8 mouse cellular contexts compared by ENCODE assay signal in genomic region chr17:24658017-24658758, GRCm38 (mm10). TPM values are rescaled to one million over a fixed set of nuclear protein-coding genes. Genes with fewer than 3 reads are reported as not detected.
DNase-seq lines count a peak whose midpoint lies in the region; ATAC-seq and TF ChIP-seq lines count a peak whose summit lies in the region.

TSS of gene Npw (minus strand) at chr17:24658457.

- H3K36me3 ChIP-seq in liver, adult 2 months (ENCODE audit: control insufficient read depth, insufficient read depth, low read length) = no peaks in the 10 kb centered on the region
- no peaks in the 10 kb centered on the region for H3K36me3 ChIP-seq in forebrain, embryonic 12.5 days (replicated peaks)
- no peaks in the 10 kb centered on the region for H3K36me3 ChIP-seq in kidney, postnatal 0 days (ENCODE audit: insufficient read depth, low read length)
- no peaks in the 10 kb centered on the region for H3K36me3 ChIP-seq in midbrain, embryonic 10.5 days

- peaks cover 7% of the 10 kb centered on the region for H3K4me1 ChIP-seq in liver, adult 2 months (ENCODE audit: control insufficient read depth, insufficient read depth, low read length)
- H3K4me1 ChIP-seq in forebrain, embryonic 12.5 days = peaks cover 11% of the 10 kb centered on the region
- peaks cover 10% of the 10 kb centered on the region for H3K4me1 ChIP-seq in kidney, postnatal 0 days (replicated peaks; ENCODE audit: insufficient read depth, low read length)
- H3K4me1 ChIP-seq in midbrain, embryonic 10.5 days = peaks cover 22% of the 10 kb centered on the region

- 0 out of 2 replicates have a peak, but pooled peaks have one; percentile 27 for ATAC-seq in forebrain, embryonic 12.5 days (ENCODE audit: low FRiP score)
- peak; percentile 52 for ATAC-seq in kidney, postnatal 0 days (replicated peaks; ENCODE audit: low FRiP score, low read depth)
- no peak for ATAC-seq in erythroid progenitor cell, adult 5-6 weeks (replicated peaks; ENCODE audit: low FRiP score, poor library complexity, severe bottlenecking)

- H3K9me3 ChIP-seq in forebrain, embryonic 12.5 days = no peaks in the 10 kb centered on the region
- H3K9me3 ChIP-seq in kidney, postnatal 0 days (replicated peaks; ENCODE audit: low read length) = no peaks in the 10 kb centered on the region
- no peaks in the 10 kb centered on the region for H3K9me3 ChIP-seq in midbrain, embryonic 10.5 days (replicated peaks)

- no peak for TF ChIP-seq CTCF in liver, adult 2 months (IDR thresholded peaks at IDR 0.05; ENCODE audit: low read depth, low read length)
- no peak for TF ChIP-seq CTCF in kidney, postnatal 0 days (IDR thresholded peaks at IDR 0.05; ENCODE audit: low read depth)

- H3K4me3 ChIP-seq in liver, adult 2 months (ENCODE audit: insufficient read depth, low read depth, low read length) = peak within 1 kb of the TSS; percentile 8; the same call in 1 of the 2 replicates
- H3K4me3 ChIP-seq in forebrain, embryonic 12.5 days (replicated peaks) = peak within 1 kb of the TSS; percentile 39
- H3K4me3 ChIP-seq in kidney, postnatal 0 days (replicated peaks; ENCODE audit: low read depth, low read length) = peak within 1 kb of the TSS; percentile 34
- peak within 1 kb of the TSS; percentile 58 for H3K4me3 ChIP-seq in midbrain, embryonic 10.5 days

- H3K4me2 ChIP-seq in forebrain, embryonic 12.5 days = peak within 1 kb of the TSS; percentile 70
- H3K4me2 ChIP-seq in kidney, postnatal 0 days (ENCODE audit: low read length) = peak within 1 kb of the TSS; percentile 64

- WGBS in liver, adult 2 months = 11% methylated on average over 47 of the region's 47 CpGs
- 1% methylated on average over 47 of the region's 47 CpGs for WGBS in forebrain, embryonic 12.5 days
- WGBS in kidney, postnatal 0 days = 3% methylated on average over 47 of the region's 47 CpGs
- WGBS in midbrain, embryonic 10.5 days = 2% methylated on average over 47 of the region's 47 CpGs

- DNase-seq in liver, adult 2 months (ENCODE audit: extremely low read depth, low read depth, low spot score) = no peak
- no peak for DNase-seq in liver
- DNase-seq in kidney, postnatal 0 days (ENCODE audit: low spot score) = no peak
- peak; percentile 33 for DNase-seq in midbrain, embryonic 10.5 days (ENCODE audit: low spot score)
- DNase-seq in cerebellum, postnatal 14 days = no peak
- DNase-seq in cerebellum, adult 9-11 months = no peak

- peaks cover 5% of the 10 kb centered on the region for H3K27me3 ChIP-seq in liver, adult 2 months (ENCODE audit: control insufficient read depth, insufficient read depth, low read length)
- peaks cover 64% of the 10 kb centered on the region for H3K27me3 ChIP-seq in forebrain, embryonic 12.5 days
- H3K27me3 ChIP-seq in kidney, postnatal 0 days (ENCODE audit: insufficient read depth, low read length) = peaks cover 5% of the 10 kb centered on the region; the same call in 1 of the 2 replicates
- peaks cover 70% of the 10 kb centered on the region for H3K27me3 ChIP-seq in midbrain, embryonic 10.5 days (ENCODE audit: low read depth, poor library complexity, severe bottlenecking)

- no peak for TF ChIP-seq POLR2A in liver, adult 2 months (IDR thresholded peaks at IDR 0.05; ENCODE audit: extremely low read depth, insufficient read depth, low read length)

- no peaks in the 10 kb centered on the region for H3K79me2 ChIP-seq in liver, adult 2 months (ENCODE audit: control insufficient read depth, insufficient read depth, low read length)

- H3K27ac ChIP-seq in liver, adult 2 months (replicated peaks; ENCODE audit: insufficient read depth, low read depth, low read length) = no peak within 1 kb of the TSS
- no peak within 1 kb of the TSS for H3K27ac ChIP-seq in forebrain, embryonic 12.5 days
- no peak within 1 kb of the TSS for H3K27ac ChIP-seq in kidney, postnatal 0 days
- peak within 1 kb of the TSS; percentile 10; the same call in 1 of the 2 replicates for H3K27ac ChIP-seq in midbrain, embryonic 10.5 days (replicated peaks)

- peak within 1 kb of the TSS; percentile 26; the same call in 1 of the 2 replicates for H3K9ac ChIP-seq in liver, adult 2 months (ENCODE audit: low read depth, low read length)
- peak within 1 kb of the TSS; percentile 57 for H3K9ac ChIP-seq in forebrain, embryonic 12.5 days
- 0 out of 2 replicates have a peak within 1 kb of the TSS, but pooled peaks have one; percentile 9 for H3K9ac ChIP-seq in kidney, postnatal 0 days (ENCODE audit: low read depth, low read length)

RNA-seq across cellular contexts. Expression of gene Npw, which starts in this region (rescaled TPM):
- not detected in 2 replicates for total RNA-seq in liver, adult 2 months (2014; rRNA removed)
- polyA plus RNA-seq in liver, adult 2 months (2012; rRNA removed) = not detected in 2 replicates
- polyA plus RNA-seq in forebrain, embryonic 12.5 days (2016; fragmentation: Nextera tagmentation; extraction: Ambion mirVana) = not detected in 2 replicates
- polyA plus RNA-seq in kidney, postnatal 0 days (2015; fragmentation: Nextera tagmentation; extraction: Ambion mirVana) = 0.32 and 0.38 TPM in 2 replicates
- polyA plus RNA-seq in midbrain, embryonic 10.5 days (2016; fragmentation: Nextera tagmentation; extraction: Ambion mirVana) = not detected in 2 replicates
- total RNA-seq in erythroid progenitor cell, adult 5-6 weeks (2015; ENCODE audit: low replicate concordance) = not detected in 2 replicates
- total RNA-seq in erythroid progenitor cell, adult 5-6 weeks (2017; ENCODE audit: low replicate concordance) = not detected in 2 replicates

Comparison
In these comparisons a context has a peak if more than half of its experiments do, and no peak if none do; other contexts are left out.
1. Peak in ATAC-seq, H3K4me3 ChIP-seq, H3K9ac ChIP-seq and H3K4me2 ChIP-seq in forebrain, embryonic 12.5 days; RNA of the gene not detected or under 1 TPM.
2. Peak in ATAC-seq, H3K4me3 ChIP-seq, H3K9ac ChIP-seq and H3K4me2 ChIP-seq in kidney, postnatal 0 days; RNA of the gene not detected or under 1 TPM.
3. Peak in DNase-seq, H3K4me3 ChIP-seq and H3K27ac ChIP-seq in midbrain, embryonic 10.5 days; RNA of the gene not detected or under 1 TPM.
4. H3K4me3 ChIP-seq: peak in every context shown above with its lines; median percentile 58 in midbrain, embryonic 10.5 days; 39 in forebrain, embryonic 12.5 days; 34 in kidney, postnatal 0 days; 8 in liver, adult 2 months.